Mouse (Mus musculus) E14TG2a.4 (cell line): ENCODE results near the gene Mme.

Experiments
- CTCF ChIP-seq: conservative IDR thresholded peaks from 2 replicates; pipeline ENCODE4 v1.5.1; 2014; ENCODE audit warnings: low read length
- NANOG ChIP-seq: IDR thresholded peaks from 2 replicates; pipeline ENCODE4 v1.6.1; 2014; ENCODE audit warnings: borderline replicate concordance, low read length, mixed read lengths

DNA sequence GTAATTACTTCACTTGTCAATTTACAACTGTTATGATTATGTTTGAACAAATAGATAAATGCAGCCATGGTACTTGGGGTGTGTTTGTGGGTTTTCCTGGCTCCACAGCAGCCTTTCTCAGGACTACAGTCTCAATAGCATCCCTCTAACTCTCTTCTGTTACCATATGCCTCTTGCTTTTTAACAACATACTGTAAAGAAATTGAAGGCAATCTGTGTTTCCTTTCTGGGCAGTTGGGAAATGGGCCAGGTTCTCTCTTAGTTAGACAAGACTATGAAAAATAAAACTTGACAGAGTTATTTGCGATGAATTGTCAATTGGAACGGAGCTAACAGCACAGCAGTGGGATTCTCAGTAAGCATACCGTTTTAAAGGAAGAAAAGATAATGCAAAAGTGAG, 44.8 kb upstream of the Mme start:
- TF ChIP-seq NANOG (no peak), CTCF (no peak)
